In the genomic region with DNA sequence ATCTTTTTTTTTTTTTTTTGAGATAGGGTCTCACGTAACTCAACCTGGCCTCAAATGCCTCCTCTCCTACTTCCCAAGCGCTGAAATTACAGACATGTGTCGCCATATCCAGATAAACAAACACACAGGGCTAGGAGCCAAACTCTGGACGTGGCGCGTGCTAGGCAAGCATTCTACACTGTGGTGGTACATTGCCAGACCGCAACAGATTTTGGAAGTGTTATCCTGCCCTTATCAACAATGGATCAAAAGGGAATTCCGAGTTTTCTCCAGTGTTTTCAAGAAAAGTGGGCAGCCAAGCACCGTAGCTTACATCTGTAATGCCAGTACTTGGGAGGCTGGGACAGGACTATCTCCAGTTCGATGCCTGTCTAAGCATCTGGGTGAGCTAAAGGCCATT, we compare ENCODE assay signal across 7 mouse cellular contexts. TPM values are rescaled to one million over a fixed set of nuclear protein-coding genes. Genes with fewer than 3 reads are reported as not detected.
DNase-seq lines count a peak whose midpoint lies in the region; ATAC-seq and TF ChIP-seq lines count a peak whose summit lies in the region.

No protein-coding gene starts in this region.

- H3K27me3 ChIP-seq in embryonic facial prominence, embryonic 13.5 days, result no peaks in the 10 kb centered on the region
- H3K27me3 ChIP-seq in intestine, embryonic 15.5 days (replicated peaks), result no peaks in the 10 kb centered on the region
- no peaks in the 10 kb centered on the region for H3K27me3 ChIP-seq in myocyte (ENCODE audit: control insufficient read depth, insufficient read depth, insufficient read length)

- H3K9ac ChIP-seq in embryonic facial prominence, embryonic 13.5 days, result peak overlapping the region; percentile 80
- peak overlapping the region; percentile 61 for H3K9ac ChIP-seq in intestine, embryonic 15.5 days

- ATAC-seq in embryonic facial prominence, embryonic 13.5 days (ENCODE audit: insufficient number of reproducible peaks, insufficient read depth, low FRiP score, low TSS enrichment, low read depth), result no peak
- ATAC-seq in intestine, embryonic 15.5 days, result no peak

- H3K4me3 ChIP-seq in embryonic facial prominence, embryonic 13.5 days, result peak overlapping the region; percentile 71
- peak overlapping the region; percentile 55 for H3K4me3 ChIP-seq in intestine, embryonic 15.5 days (replicated peaks)
- peak overlapping the region; percentile 75 for H3K4me3 ChIP-seq in myocyte

- peak; percentile 45 for DNase-seq in kidney, adult 9 months
- DNase-seq in kidney, adult 8-10 months, result no peak
- no peak for DNase-seq in gastrocnemius, adult 8-10 months (ENCODE audit: low spot score in 2 of 2)
- DNase-seq in thymus, postnatal 36 days, result no peak

- H3K4me1 ChIP-seq in embryonic facial prominence, embryonic 13.5 days, result peaks cover 20% of the 10 kb centered on the region
- peaks cover 10% of the 10 kb centered on the region; the same call in 1 of the 2 replicates for H3K4me1 ChIP-seq in intestine, embryonic 15.5 days (replicated peaks)

- H3K4me2 ChIP-seq in embryonic facial prominence, embryonic 13.5 days, result peak overlapping the region; percentile 86
- H3K4me2 ChIP-seq in intestine, embryonic 15.5 days (replicated peaks), result peak overlapping the region; percentile 76
- H3K4me2 ChIP-seq in myocyte (ENCODE audit: low read depth), result peak overlapping the region; percentile 93

- peaks cover 9% of the 10 kb centered on the region for H3K36me3 ChIP-seq in embryonic facial prominence, embryonic 13.5 days
- H3K36me3 ChIP-seq in intestine, embryonic 15.5 days, result no peaks in the 10 kb centered on the region
- H3K36me3 ChIP-seq in myocyte (ENCODE audit: control insufficient read depth, insufficient read depth), result no peaks in the 10 kb centered on the region

- H3K27ac ChIP-seq in embryonic facial prominence, embryonic 13.5 days, result no peak overlapping the region
- H3K27ac ChIP-seq in intestine, embryonic 15.5 days, result no peak overlapping the region

- no peaks in the 10 kb centered on the region for H3K9me3 ChIP-seq in embryonic facial prominence, embryonic 13.5 days
- H3K9me3 ChIP-seq in intestine, embryonic 15.5 days, result no peaks in the 10 kb centered on the region

- 35% methylated on average over 10 of the region's 10 CpGs for WGBS in embryonic facial prominence, embryonic 13.5 days
- WGBS in intestine, embryonic 15.5 days, result 37% methylated on average over 10 of the region's 10 CpGs

- TF ChIP-seq POLR2A in myocyte (IDR thresholded peaks at IDR 0.05; ENCODE audit: insufficient read length, low read depth), result no peak

- peak overlapping the region; percentile 11 for H3ac ChIP-seq in myocyte (ENCODE audit: control insufficient read depth, insufficient read length)

- H3K79me2 ChIP-seq in myocyte (ENCODE audit: control insufficient read depth, insufficient read depth), result no peaks in the 10 kb centered on the region

TF ChIP-seq in myocyte, 11 proteins besides CTCF, POLR2A, EP300 and RAD21:
- TF ChIP-seq CEBPB (IDR thresholded peaks at IDR 0.05; ENCODE audit: insufficient read depth, poor library complexity, severe bottlenecking) (no peak), TCF12 (IDR thresholded peaks at IDR 0.05; ENCODE audit: insufficient read depth, poor library complexity, severe bottlenecking) (no peak), MYOG (IDR thresholded peaks at IDR 0.05; ENCODE audit: control insufficient read depth in 1 of 3, insufficient read depth in 1 of 3, insufficient read length in 2 of 3, low read depth in 2 of 3) (no peak), MAX (IDR thresholded peaks at IDR 0.05; ENCODE audit: low read depth) (no peak), POLR2AphosphoS2 (IDR thresholded peaks at IDR 0.05; ENCODE audit: insufficient read length, low read depth) (no peak), REST (IDR thresholded peaks at IDR 0.05; ENCODE audit: insufficient read depth, insufficient read length) (no peak)

RNA-seq across cellular contexts. Expression of gene Bckdha, which starts 1.0 kb away (rescaled TPM):
- 59.9 and 60.6 TPM in 2 replicates for polyA plus RNA-seq in embryonic facial prominence, embryonic 13.5 days (2015; fragmentation: Nextera tagmentation; extraction: Ambion mirVana)
- polyA plus RNA-seq in intestine, embryonic 15.5 days (2015; fragmentation: Nextera tagmentation; extraction: Ambion mirVana), result 44.7 and 49.2 TPM in 2 replicates
- polyA plus RNA-seq in myocyte (2012; fragmentation: generic; extraction: Trizol), result 54.9 TPM
- 100 to 1,000 TPM; 116 to 140 (median 128) TPM for total RNA-seq in gastrocnemius, adult 8-10 months (2022)

RNA-seq across cellular contexts. Expression of gene Exosc5, which starts 1.2 kb away (rescaled TPM):
- 72.6 and 86.4 TPM in 2 replicates for polyA plus RNA-seq in embryonic facial prominence, embryonic 13.5 days (2015; fragmentation: Nextera tagmentation; extraction: Ambion mirVana)
- polyA plus RNA-seq in intestine, embryonic 15.5 days (2015; fragmentation: Nextera tagmentation; extraction: Ambion mirVana), result 80.5 and 87.7 TPM in 2 replicates
- 43.5 TPM for polyA plus RNA-seq in myocyte (2012; fragmentation: generic; extraction: Trizol)
- 10 to 100 TPM; 24.3 to 32.8 (median 27.2) TPM for total RNA-seq in gastrocnemius, adult 8-10 months (2022)

RNA-seq across cellular contexts. Expression of gene Tmem91, which starts 17.2 kb away (rescaled TPM):
- 3.4 and 3.8 TPM in 2 replicates for polyA plus RNA-seq in embryonic facial prominence, embryonic 13.5 days (2015; fragmentation: Nextera tagmentation; extraction: Ambion mirVana)
- polyA plus RNA-seq in intestine, embryonic 15.5 days (2015; fragmentation: Nextera tagmentation; extraction: Ambion mirVana), result 1.9 and 2.4 TPM in 2 replicates
- 0.40 TPM for polyA plus RNA-seq in myocyte (2012; fragmentation: generic; extraction: Trizol)
- total RNA-seq in gastrocnemius, adult 8-10 months (2022), result not detected

RNA-seq across cellular contexts. Expression of gene B9d2, which starts 22.8 kb away (rescaled TPM):
- polyA plus RNA-seq in embryonic facial prominence, embryonic 13.5 days (2015; fragmentation: Nextera tagmentation; extraction: Ambion mirVana), result 25.9 and 26.4 TPM in 2 replicates
- polyA plus RNA-seq in intestine, embryonic 15.5 days (2015; fragmentation: Nextera tagmentation; extraction: Ambion mirVana), result 22.4 and 23.7 TPM in 2 replicates
- polyA plus RNA-seq in myocyte (2012; fragmentation: generic; extraction: Trizol), result 40.7 TPM
- 10 to 100 TPM in 1 of 4 experiments, 1 to 10 TPM in 3; 6.6 to 10.6 (median 6.8) TPM for total RNA-seq in gastrocnemius, adult 8-10 months (2022)

RNA-seq across cellular contexts. Expression of gene Tgfb1, which starts 29.0 kb away (rescaled TPM):
- 3.2 and 3.4 TPM in 2 replicates for polyA plus RNA-seq in embryonic facial prominence, embryonic 13.5 days (2015; fragmentation: Nextera tagmentation; extraction: Ambion mirVana)
- polyA plus RNA-seq in intestine, embryonic 15.5 days (2015; fragmentation: Nextera tagmentation; extraction: Ambion mirVana), result 2.3 and 2.5 TPM in 2 replicates
- 78.2 TPM for polyA plus RNA-seq in myocyte (2012; fragmentation: generic; extraction: Trizol)
- 1 to 10 TPM; 2.1 to 4.7 (median 3.9) TPM for total RNA-seq in gastrocnemius, adult 8-10 months (2022)
